Mouse (Mus musculus) heart, postnatal 0 days (tissue): ENCODE measurements at regions not wholly inside any gene's neighbourhood (a gene's known extent, or its start where the extent isn't known, plus 50 kb on each side); places are given as distances from the start of the nearest gene placed in this dataset.

Experiments
- CTCF ChIP-seq: IDR thresholded peaks from 2 replicates; pipeline ENCODE4 v1.5.1; 2016; ENCODE audit warnings: antibody characterized with exemption, control low read depth, low read depth
- EP300 ChIP-seq: IDR thresholded peaks from 2 replicates; pipeline ENCODE4 v1.6.1; 2016; ENCODE audit warnings: antibody characterized with exemption, low read depth

- TF ChIP-seq CTCF (no peak), EP300 (no peak)
These were observed 128.0 kb upstream of the Atxn1 start for GRCm38 (mm10) chr13:46092787-46093186.
